Mouse (Mus musculus): ENCODE data around the gene Prl8a9. TPM values are rescaled to one million over a fixed set of nuclear protein-coding genes. Genes with fewer than 3 reads are reported as not detected.

Gene Prl8a9
- polyA plus RNA-seq, 1 experiment, result not detected

DNA sequence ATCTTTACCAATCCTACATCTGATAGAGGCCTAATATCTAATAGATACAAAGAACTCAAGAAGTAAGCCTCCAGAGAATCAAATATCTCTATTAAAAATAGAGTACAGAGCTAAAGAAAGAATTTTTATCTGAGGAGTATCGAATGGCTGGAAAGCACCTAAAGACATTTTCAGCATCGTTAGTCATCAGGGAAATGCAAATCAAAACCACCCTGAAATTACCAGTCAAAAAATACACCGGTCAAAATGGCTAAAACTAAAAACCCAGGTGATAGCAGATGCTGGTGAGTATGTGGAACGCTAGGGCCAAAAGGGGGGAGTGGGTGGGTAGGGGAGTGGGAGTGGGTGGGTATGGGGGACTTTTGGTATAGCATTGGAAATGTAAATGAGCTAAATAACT is 41.2 kb downstream of the Prl8a9 start:
- Histone ChIP-seq H3K79me2 (ENCODE audit: control insufficient read depth, insufficient read depth) (no peaks in the 10 kb centered on the region), H3K4me3 (no peak overlapping the region), H3K4me2 (ENCODE audit: low read depth) (no peak overlapping the region), H3ac (ENCODE audit: control insufficient read depth, insufficient read length) (no peak overlapping the region), H3K36me3 (ENCODE audit: control insufficient read depth, insufficient read depth) (no peaks in the 10 kb centered on the region), H3K27me3 (ENCODE audit: control insufficient read depth, insufficient read depth, insufficient read length) (no peaks in the 10 kb centered on the region)
- TF ChIP-seq MAX (IDR thresholded peaks at IDR 0.05; ENCODE audit: low read depth), result no peak
- no peak for TF ChIP-seq MYOG (IDR thresholded peaks at IDR 0.05; ENCODE audit: control insufficient read depth in 1 of 3, insufficient read depth in 1 of 3, insufficient read length in 2 of 3, low read depth in 2 of 3)
- no peak for TF ChIP-seq SRF (IDR thresholded peaks at IDR 0.05; ENCODE audit: control insufficient read depth, insufficient read length, low read depth)
- no peak for TF ChIP-seq TCF3 (IDR thresholded peaks at IDR 0.05; ENCODE audit: insufficient read length, low read depth)
- no peak for TF ChIP-seq POLR2A (IDR thresholded peaks at IDR 0.05; ENCODE audit: insufficient read length, low read depth)
- no peak for TF ChIP-seq E2F4 (IDR thresholded peaks at IDR 0.05; ENCODE audit: insufficient read depth)
- no peak for TF ChIP-seq POLR2AphosphoS2 (IDR thresholded peaks at IDR 0.05; ENCODE audit: insufficient read length, low read depth)
- no peak for TF ChIP-seq USF1 (IDR thresholded peaks at IDR 0.05; ENCODE audit: low read depth)
- TF ChIP-seq CEBPB (IDR thresholded peaks at IDR 0.05; ENCODE audit: insufficient read depth, poor library complexity, severe bottlenecking), result no peak
- no peak for TF ChIP-seq REST (IDR thresholded peaks at IDR 0.05; ENCODE audit: insufficient read depth, insufficient read length)
- TF ChIP-seq TCF12 (IDR thresholded peaks at IDR 0.05; ENCODE audit: insufficient read depth, poor library complexity, severe bottlenecking), result no peak
- TF ChIP-seq MYOD1 (IDR thresholded peaks at IDR 0.05; ENCODE audit: control insufficient read depth in 1 of 3, insufficient read length in 2 of 3, low read depth in 2 of 3), result no peak

DNA sequence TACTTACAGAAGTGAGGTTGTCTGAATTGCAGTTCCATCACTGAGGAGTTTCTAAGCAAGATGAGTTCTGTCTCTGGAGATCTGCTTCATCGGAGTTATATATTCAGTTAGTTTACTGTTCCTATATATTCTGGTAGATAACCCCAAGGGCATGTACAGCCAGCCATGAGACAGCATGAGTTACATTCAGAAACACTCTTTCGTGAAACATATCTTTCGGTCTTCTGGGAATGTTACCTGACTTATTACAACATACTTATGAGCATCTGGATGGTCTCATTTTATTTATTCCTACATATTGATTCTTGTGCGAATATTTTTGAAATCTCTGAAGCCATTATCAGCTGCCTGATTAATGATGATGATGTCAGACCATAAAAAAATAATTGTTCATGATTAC is 51.3 kb downstream of the Prl8a9 start, which contains the start of gene Prl8a8:
TSS of gene Prl8a8 (minus strand) at position 101 of the 400 bp plus-strand sequence.
- Histone ChIP-seq H3K36me3 (ENCODE audit: control insufficient read depth, insufficient read depth) (no peaks in the 10 kb centered on the region), H3ac (ENCODE audit: control insufficient read depth, insufficient read length) (no peak within 1 kb of the TSS), H3K4me3 (no peak within 1 kb of the TSS), H3K27me3 (ENCODE audit: control insufficient read depth, insufficient read depth, insufficient read length) (no peaks in the 10 kb centered on the region), H3K4me2 (ENCODE audit: low read depth) (no peak within 1 kb of the TSS), H3K79me2 (ENCODE audit: control insufficient read depth, insufficient read depth) (no peaks in the 10 kb centered on the region)
- TF ChIP-seq E2F4 (IDR thresholded peaks at IDR 0.05; ENCODE audit: insufficient read depth) (no peak), POLR2AphosphoS2 (IDR thresholded peaks at IDR 0.05; ENCODE audit: insufficient read length, low read depth) (no peak), TCF3 (IDR thresholded peaks at IDR 0.05; ENCODE audit: insufficient read length, low read depth) (no peak), USF1 (IDR thresholded peaks at IDR 0.05; ENCODE audit: low read depth) (no peak), TCF12 (IDR thresholded peaks at IDR 0.05; ENCODE audit: insufficient read depth, poor library complexity, severe bottlenecking) (no peak), MYOG (IDR thresholded peaks at IDR 0.05; ENCODE audit: control insufficient read depth in 1 of 3, insufficient read depth in 1 of 3, insufficient read length in 2 of 3, low read depth in 2 of 3) (no peak), POLR2A (IDR thresholded peaks at IDR 0.05; ENCODE audit: insufficient read length, low read depth) (no peak), SRF (IDR thresholded peaks at IDR 0.05; ENCODE audit: control insufficient read depth, insufficient read length, low read depth) (no peak)

Other genes starting within 250 kb of the Prl8a9 start
- not detected for gene Prl8a2, start 218.9 kb downstream of the Prl8a9 start, polyA plus RNA-seq (2012; fragmentation: generic; extraction: Trizol)
- gene Prl2b1, start 173.8 kb downstream of the Prl8a9 start, polyA plus RNA-seq (2012; fragmentation: generic; extraction: Trizol), result not detected
- gene Prl8a6, start 125.9 kb downstream of the Prl8a9 start, polyA plus RNA-seq (2012; fragmentation: generic; extraction: Trizol), result not detected
- gene Prl8a8, start 51.4 kb downstream of the Prl8a9 start, polyA plus RNA-seq (2012; fragmentation: generic; extraction: Trizol), result not detected
- gene Prl8a1, start 17.6 kb upstream of the Prl8a9 start, polyA plus RNA-seq (2012; fragmentation: generic; extraction: Trizol), result not detected
- not detected for gene Prl7b1, start 46.0 kb upstream of the Prl8a9 start, polyA plus RNA-seq (2012; fragmentation: generic; extraction: Trizol)
- gene Prl7a1, start 77.9 kb upstream of the Prl8a9 start, polyA plus RNA-seq (2012; fragmentation: generic; extraction: Trizol), result not detected
- not detected for gene Prl7a2, start 103.4 kb upstream of the Prl8a9 start, polyA plus RNA-seq (2012; fragmentation: generic; extraction: Trizol)
- gene Prl7d1, start 152.1 kb upstream of the Prl8a9 start, polyA plus RNA-seq (2012; fragmentation: generic; extraction: Trizol), result not detected
- not detected for gene Prl7c1, start 216.2 kb upstream of the Prl8a9 start, polyA plus RNA-seq (2012; fragmentation: generic; extraction: Trizol)
- gene Prl2a1, start 237.0 kb upstream of the Prl8a9 start, polyA plus RNA-seq (2012; fragmentation: generic; extraction: Trizol), result not detected